Mouse (Mus musculus) hindbrain, embryonic 13.5 days (tissue): ENCODE data around the gene Kat2a. TPM values are rescaled to one million over a fixed set of nuclear protein-coding genes. Genes with fewer than 3 reads are reported as not detected.
"Not testable (repeated sequence)": the region's sequence is repeated elsewhere in the genome, so short reads cannot be mapped to it uniquely, and the experiment has no call there.

Source experiments
- ATAC-seq: fragments of 200-750 bp; cut with Nextera tagmentation; 2 replicates; pipeline ENCODE4 v1.8.0; 2017; ENCODE audit warnings: moderate TSS enrichment; ENCODE audit not compliant: low FRiP score
- H3K27ac ChIP-seq: fragments of 300-500 bp; sonication (generic); 2 replicates; pipeline ENCODE4 v1.5.1; 2015; ENCODE audit warnings: inconsistent platforms, mild to moderate bottlenecking, moderate library complexity
- H3K27me3 ChIP-seq: fragments of 300-500 bp; sonication (generic); 2 replicates; pipeline ENCODE4 v1.6.1; 2015; ENCODE audit warnings: mild to moderate bottlenecking, inconsistent platforms
- H3K36me3 ChIP-seq: fragments of 300-500 bp; sonication (generic); 2 replicates; pipeline ENCODE4 v1.6.1; 2015; ENCODE audit warnings: mild to moderate bottlenecking, inconsistent platforms
- H3K4me1 ChIP-seq: fragments of 300-500 bp; sonication (generic); replicated peaks from 2 replicates; pipeline ENCODE4 v1.6.1; 2015; ENCODE audit warnings: inconsistent platforms
- H3K4me2 ChIP-seq: fragments of 300-500 bp; sonication (generic); 2 replicates; pipeline ENCODE4 v1.6.1; 2015; ENCODE audit warnings: inconsistent platforms, mild to moderate bottlenecking, moderate library complexity
- H3K4me3 ChIP-seq: fragments of 300-500 bp; sonication (generic); 2 replicates; pipeline ENCODE4 v1.5.1; 2015; ENCODE audit warnings: mild to moderate bottlenecking, inconsistent platforms
- H3K9ac ChIP-seq: fragments of 300-500 bp; sonication (generic); 2 replicates; pipeline ENCODE4 v1.6.1; 2015; ENCODE audit warnings: mild to moderate bottlenecking, inconsistent platforms
- H3K9me3 ChIP-seq: fragments of 300-500 bp; sonication (generic); 2 replicates; pipeline ENCODE4 v1.6.1; 2016; ENCODE audit warnings: inconsistent platforms
- WGBS: fragments of 180-500 bp; shearing (Covaris S2); methylation state at CpG from one replicate; pipeline ENCODE4 v1.1.7; 2015; 5-methylcytosine and 5-hydroxymethylcytosine counted together
- polyA plus RNA-seq: library from polyadenylated mRNA; unstranded; fragments of >200 nt; fragmentation: Nextera tagmentation; extraction: Ambion mirVana; gene quantifications from 2 replicates; pipeline ENCODE4 v1.2.1, GENCODE M21; 2015

Kat2a gene
- polyA plus RNA-seq, 1 experiment from 2014 or later: 47.4 TPM

GRCm38 (mm10) chr11:100684084-100684483 is 28.2 kb downstream of the Kat2a start:
- ATAC-seq: no peak
- Histone ChIP-seq H3K4me3 (no peak overlapping the region), H3K4me1 (no peaks in the 10 kb centered on the region), H3K27ac (no peak overlapping the region), H3K27me3 (no peaks in the 10 kb centered on the region), H3K36me3 (no peaks in the 10 kb centered on the region), H3K9ac (no peak overlapping the region), H3K9me3 (no peaks in the 10 kb centered on the region), H3K4me2 (no peak overlapping the region)
- WGBS: 77% methylated on average over 2 of the region's 2 CpGs

GRCm38 (mm10) chr11:100682526-100682925 is 29.7 kb downstream of the Kat2a start:
- Histone ChIP-seq H3K9ac (no peak overlapping the region), H3K9me3 (no peaks in the 10 kb centered on the region), H3K27me3 (no peaks in the 10 kb centered on the region), H3K4me3 (no peak overlapping the region), H3K4me2 (no peak overlapping the region), H3K27ac (no peak overlapping the region), H3K4me1 (no peaks in the 10 kb centered on the region), H3K36me3 (no peaks in the 10 kb centered on the region)
- 67% methylated on average over 5 of the region's 5 CpGs for WGBS
- no peak for ATAC-seq

GRCm38 (mm10) chr11:100681826-100682225 is 30.4 kb downstream of the Kat2a start:
- no peak overlapping the region for H3K27ac ChIP-seq
- H3K4me2 ChIP-seq: no peak overlapping the region
- no peaks in the 10 kb centered on the region for H3K9me3 ChIP-seq
- H3K4me1 ChIP-seq: no peaks in the 10 kb centered on the region
- 78% methylated on average over 5 of the region's 5 CpGs for WGBS
- no peak overlapping the region for H3K4me3 ChIP-seq
- no peaks in the 10 kb centered on the region; the same call in 1 of the 2 replicates for H3K27me3 ChIP-seq
- ATAC-seq: no peak
- no peak overlapping the region for H3K9ac ChIP-seq
- no peaks in the 10 kb centered on the region for H3K36me3 ChIP-seq

GRCm38 (mm10) chr11:100677810-100678209 is 34.5 kb downstream of the Kat2a start:
- no peak overlapping the region for H3K4me3 ChIP-seq
- ATAC-seq: no peak
- no peaks in the 10 kb centered on the region for H3K9me3 ChIP-seq
- H3K9ac ChIP-seq: no peak overlapping the region
- H3K27ac ChIP-seq: no peak overlapping the region
- peaks cover 8% of the 10 kb centered on the region for H3K4me1 ChIP-seq
- peaks cover 16% of the 10 kb centered on the region for H3K27me3 ChIP-seq
- H3K4me2 ChIP-seq: no peak overlapping the region
- H3K36me3 ChIP-seq: no peaks in the 10 kb centered on the region
- 65% methylated on average over 7 of the region's 7 CpGs for WGBS

GRCm38 (mm10) chr11:100673169-100673568 is 39.1 kb downstream of the Kat2a start:
- H3K4me3 ChIP-seq: no peak overlapping the region
- ATAC-seq: no peak
- peak overlapping the region; percentile 67 for H3K9ac ChIP-seq
- peaks cover 5% of the 10 kb centered on the region; the same call in 1 of the 2 replicates for H3K9me3 ChIP-seq
- under 1% methylated on average over 22 of the region's 23 CpGs for WGBS
- no peaks in the 10 kb centered on the region for H3K36me3 ChIP-seq
- peak overlapping the region; percentile 40 for H3K4me2 ChIP-seq
- H3K4me1 ChIP-seq: peaks cover 9% of the 10 kb centered on the region
- no peak overlapping the region for H3K27ac ChIP-seq
- H3K27me3 ChIP-seq: peaks cover 26% of the 10 kb centered on the region

GRCm38 (mm10) chr11:100671956-100672355 is 40.3 kb downstream of the Kat2a start:
- no peak overlapping the region for H3K9ac ChIP-seq
- WGBS: 87% methylated on average over 2 of the region's 2 CpGs
- ATAC-seq: no peak
- H3K4me3 ChIP-seq: no peak overlapping the region
- H3K4me2 ChIP-seq: no peak overlapping the region
- H3K27ac ChIP-seq: no peak overlapping the region
- H3K9me3 ChIP-seq: peaks cover 5% of the 10 kb centered on the region; the same call in 1 of the 2 replicates
- H3K27me3 ChIP-seq: peaks cover 26% of the 10 kb centered on the region
- H3K36me3 ChIP-seq: no peaks in the 10 kb centered on the region
- peaks cover 9% of the 10 kb centered on the region for H3K4me1 ChIP-seq

GRCm38 (mm10) chr11:100671049-100671448 is 41.2 kb downstream of the Kat2a start:
- no peak overlapping the region for H3K27ac ChIP-seq
- no peak overlapping the region for H3K4me3 ChIP-seq
- H3K27me3 ChIP-seq: peaks cover 26% of the 10 kb centered on the region
- H3K4me2 ChIP-seq: no peak overlapping the region
- no peak overlapping the region for H3K9ac ChIP-seq
- H3K9me3 ChIP-seq: peaks cover 5% of the 10 kb centered on the region; the same call in 1 of the 2 replicates
- H3K36me3 ChIP-seq: no peaks in the 10 kb centered on the region
- peaks cover 9% of the 10 kb centered on the region for H3K4me1 ChIP-seq
- no peak for ATAC-seq
- 78% methylated on average over 1 of the region's 1 CpGs for WGBS

- Histone ChIP-seq H3K4me1 (peaks cover 7% of the 10 kb centered on the region), H3K9me3 (no peaks in the 10 kb centered on the region), H3K36me3 (no peaks in the 10 kb centered on the region), H3K27ac (no peak overlapping the region), H3K4me2 (no peak overlapping the region), H3K27me3 (no peaks in the 10 kb centered on the region), H3K4me3 (no peak overlapping the region), H3K9ac (no peak overlapping the region)
- 77% methylated on average over 10 of the region's 10 CpGs for WGBS
- ATAC-seq: no peak
Observed at GRCm38 (mm10) chr11:100659806-100660205, 52.5 kb downstream of the Kat2a start.

- no peak overlapping the region for H3K27ac ChIP-seq
- WGBS: 9% methylated on average over 6 of the region's 6 CpGs
Observed at GRCm38 (mm10) chr11:100656458-100656857, 55.8 kb downstream of the Kat2a start.

GRCm38 (mm10) chr11:100655589-100655988 is 56.7 kb downstream of the Kat2a start:
- H3K9me3 ChIP-seq, H3K9ac ChIP-seq, H3K27ac ChIP-seq, H3K36me3 ChIP-seq, H3K4me2 ChIP-seq, ATAC-seq, H3K4me3 ChIP-seq: not testable (repeated sequence)
- 63% methylated on average over 3 of the region's 3 CpGs for WGBS
- peaks cover 11% of the 10 kb centered on the region for H3K4me1 ChIP-seq
- H3K27me3 ChIP-seq: peaks cover 17% of the 10 kb centered on the region

More at GRCm38 (mm10) chr11:100656458-100656857, 55.8 kb downstream of the Kat2a start:
- ATAC-seq: no peak
- Histone ChIP-seq H3K36me3 (no peaks in the 10 kb centered on the region), H3K9ac (no peak overlapping the region), H3K4me1 (peaks cover 10% of the 10 kb centered on the region), H3K9me3 (no peaks in the 10 kb centered on the region), H3K27me3 (peaks cover 9% of the 10 kb centered on the region; the same call in 1 of the 2 replicates), H3K4me3 (no peak overlapping the region), H3K4me2 (no peak overlapping the region)

Other genes starting within 250 kb of the Kat2a start
- 11.0 and 12.2 TPM in 2 replicates for gene Klhl11, start 239.7 kb downstream of the Kat2a start, polyA plus RNA-seq
- 255 and 257 TPM in 2 replicates for gene Acly, start 184.5 kb downstream of the Kat2a start, polyA plus RNA-seq
- gene Ttc25, start 166.9 kb downstream of the Kat2a start, polyA plus RNA-seq: 2.0 and 2.8 TPM in 2 replicates
- gene Cnp, start 137.6 kb downstream of the Kat2a start, polyA plus RNA-seq: 34.5 and 37.0 TPM in 2 replicates
- gene Nkiras2, start 93.2 kb downstream of the Kat2a start, polyA plus RNA-seq: 110 and 115 TPM in 2 replicates
- 308 and 315 TPM in 2 replicates for gene Dnajc7, start 92.3 kb downstream of the Kat2a start, polyA plus RNA-seq
- gene Zfp385c, start 20.0 kb downstream of the Kat2a start, polyA plus RNA-seq: 0.13 and 0.40 TPM in 2 replicates
- 2.7 and 3.0 TPM in 2 replicates for gene Dhx58, start 8.2 kb downstream of the Kat2a start, polyA plus RNA-seq
- 0.43 TPM in 1 of 2 replicates, not detected in the other for gene Hspb9, start 1.4 kb upstream of the Kat2a start, polyA plus RNA-seq
- 28.2 and 29.0 TPM in 2 replicates for gene Rab5c, start 25.8 kb upstream of the Kat2a start, polyA plus RNA-seq
- 7.4 and 7.5 TPM in 2 replicates for gene Kcnh4, start 47.5 kb upstream of the Kat2a start, polyA plus RNA-seq
- gene Hcrt, start 50.5 kb upstream of the Kat2a start, polyA plus RNA-seq: 0.42 TPM in 1 of 2 replicates, not detected in the other
- gene Ghdc, start 58.5 kb upstream of the Kat2a start, polyA plus RNA-seq: 3.8 and 5.9 TPM in 2 replicates
- 14.1 and 15.7 TPM in 2 replicates for gene Stat5b, start 138.3 kb upstream of the Kat2a start, polyA plus RNA-seq
- gene Stat5a, start 146.9 kb upstream of the Kat2a start, polyA plus RNA-seq: 2.1 and 2.3 TPM in 2 replicates
- 51.5 and 53.3 TPM in 2 replicates for gene Stat3, start 227.1 kb upstream of the Kat2a start, polyA plus RNA-seq